Mouse (Mus musculus): ENCODE measurements around the gene Slc29a2.

GRCm38 (mm10) chr19:5048138-5049056 lies 24.7 kb downstream of the Slc29a2 start:
- TF ChIP-seq EP300 (IDR thresholded peaks at IDR 0.05; ENCODE audit: low read depth) (no peak), CTCF (IDR thresholded peaks at IDR 0.05; ENCODE audit: low read depth) (no peak)

All from liver, embryonic 14.5 days (tissue).